Mouse (Mus musculus): Measurements from ENCODE around the gene Baz2b.

DNA sequence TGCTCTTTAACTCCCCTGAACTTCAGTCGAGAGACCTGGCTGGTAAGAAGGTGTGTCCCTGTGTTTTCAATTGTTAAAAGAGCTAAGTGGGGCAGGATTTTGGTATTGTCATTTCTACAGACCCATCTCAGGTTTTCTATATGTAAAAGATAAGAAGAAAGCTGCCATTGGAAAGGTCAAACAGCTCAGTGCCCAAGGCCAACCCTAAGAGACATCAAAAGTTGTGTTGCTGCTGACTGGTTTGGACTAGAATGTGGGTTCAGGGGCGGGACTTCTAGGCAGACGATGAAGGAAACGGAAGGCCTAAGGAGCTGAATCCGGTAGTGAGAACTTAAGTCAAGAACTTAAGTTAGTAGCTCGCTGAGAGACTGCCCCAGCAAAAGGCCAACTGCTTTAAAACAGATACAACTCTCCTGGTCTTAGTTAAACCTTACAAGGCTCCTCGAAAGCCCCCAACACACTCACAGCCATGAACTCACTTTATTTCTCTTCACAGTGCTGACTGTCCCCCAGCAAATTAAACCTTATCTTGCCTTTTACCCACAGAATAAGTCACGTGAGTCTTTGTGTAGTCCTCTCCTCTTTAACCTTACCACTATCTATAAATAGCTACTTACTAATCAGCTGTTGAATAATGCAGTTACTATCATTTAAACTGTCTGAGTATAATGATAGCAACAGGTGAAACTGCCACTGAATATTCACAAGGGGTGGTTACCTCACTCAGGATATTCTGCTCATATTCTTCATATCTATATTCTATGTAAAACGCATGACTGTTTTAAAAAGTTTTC lies 158.8 kb downstream of the Baz2b start:
- no peak for TF ChIP-seq CTCF (IDR thresholded peaks at IDR 0.05; ENCODE audit: borderline replicate concordance, insufficient read depth, low read depth, low read length)
- no peak for TF ChIP-seq POLR2A (IDR thresholded peaks at IDR 0.05; ENCODE audit: borderline replicate concordance, insufficient read depth, low read length)
